Mouse (Mus musculus) cortical plate, adult 2 months (tissue): ENCODE measurements at regions not wholly inside any gene's neighbourhood (a gene's known extent, or its start where the extent isn't known, plus 50 kb on each side); places are given as distances from the start of the nearest gene placed in this dataset.

Source experiments
- CTCF ChIP-seq: fragments of 200-500 bp; IDR thresholded peaks from 2 replicates; pipeline ENCODE4 v1.5.1; 2011; ENCODE audit warnings: mild to moderate bottlenecking, control low read depth, low read length; ENCODE audit not compliant: insufficient read depth; ENCODE audit errors: extremely low read depth
- POLR2A ChIP-seq: fragments of 200-500 bp; IDR thresholded peaks from 2 replicates; pipeline ENCODE4 v1.6.1; 2011; ENCODE audit warnings: mild to moderate bottlenecking, low read length, control low read depth; ENCODE audit not compliant: insufficient read depth; ENCODE audit errors: extremely low read depth

GRCm38 (mm10) chr9:115477556-115478220 is 167.5 kb upstream of the Stt3b start:
- TF ChIP-seq POLR2A (no peak), CTCF (no peak)
